Mouse (Mus musculus) spleen, postnatal 14 days (tissue): ENCODE measurements around the gene Hlcs.

Experiments used
- DNase-seq, 2 experiments: peaks; one replicate each; pipeline ENCODE4 v3.0.0; 2021 to 2022; ENCODE audit warnings: low spot score in 2 of 2

Gene Hlcs

DNA sequence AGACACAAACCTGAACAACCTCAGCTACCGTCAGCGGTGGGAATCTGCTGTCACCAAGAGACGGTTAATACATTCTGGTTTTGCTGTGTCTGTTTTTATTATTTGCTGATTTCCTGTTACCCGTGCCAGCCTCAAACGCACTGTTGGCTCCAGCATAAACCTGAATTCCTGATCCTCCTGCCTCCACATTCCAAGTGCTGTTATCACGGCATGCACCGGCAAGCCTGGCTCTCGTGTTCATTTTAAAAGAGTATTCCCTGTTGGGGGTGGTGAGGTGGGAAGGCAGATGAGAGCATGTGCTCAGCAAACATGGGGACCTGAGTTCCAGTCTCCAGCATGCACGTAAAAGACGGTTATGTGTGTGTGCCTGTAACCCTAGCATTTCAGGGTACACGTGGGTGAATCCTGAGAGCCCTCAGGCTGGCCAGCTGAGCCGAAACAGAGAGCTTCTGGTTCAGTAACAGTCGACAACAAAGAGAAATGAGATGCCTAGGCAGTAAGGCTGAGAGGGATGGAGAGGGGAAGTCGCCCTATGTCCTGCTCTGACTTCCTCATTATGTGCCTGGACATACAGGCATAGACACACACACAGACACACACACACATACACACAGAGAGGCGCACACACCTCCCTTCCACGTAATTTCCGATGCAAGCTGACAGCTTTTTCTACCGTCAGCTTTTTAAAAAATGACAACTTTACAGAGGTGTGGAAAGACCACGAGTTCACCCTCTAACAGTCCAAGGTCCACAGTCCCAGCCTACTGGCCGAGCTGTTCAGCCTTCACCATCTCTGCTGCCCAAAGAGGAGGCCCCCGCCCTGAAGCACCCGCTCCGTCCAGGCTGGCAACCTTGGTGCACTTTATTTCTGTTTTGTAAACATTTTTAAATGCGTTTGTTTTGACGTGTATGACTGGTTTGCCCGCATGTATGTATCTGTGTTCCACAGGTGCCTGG lies 107.6 kb downstream of the Hlcs start:
- no peak for DNase-seq

DNA sequence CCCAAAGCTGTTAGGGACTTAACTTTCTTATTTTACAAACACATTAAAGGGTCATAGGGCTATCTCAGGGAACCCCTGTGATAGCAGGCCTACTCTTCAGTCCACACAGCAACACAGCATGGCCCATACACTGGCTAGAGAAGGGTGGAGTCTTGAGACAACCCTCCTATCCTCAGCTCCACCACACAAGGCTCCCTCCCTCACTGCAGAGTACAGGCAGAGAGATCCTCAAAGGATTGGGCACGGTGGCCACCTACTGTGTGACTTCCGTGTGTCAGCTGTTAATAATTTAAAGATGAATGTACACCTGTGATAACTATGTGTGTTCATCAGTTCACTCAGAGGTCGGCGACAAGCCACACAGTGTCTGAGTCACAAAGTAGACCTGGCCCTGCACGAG lies 112.0 kb downstream of the Hlcs start:
- no peak for DNase-seq

- DNase-seq = no peak
Observed at GRCm38 (mm10) chr16:94195913-94196312, 117.5 kb downstream of the Hlcs start.

- DNase-seq = no peak
Observed at GRCm38 (mm10) chr16:94191379-94192315, 121.7 kb downstream of the Hlcs start.

GRCm38 (mm10) chr16:94190256-94190655 lies 123.1 kb downstream of the Hlcs start:
- no peak for DNase-seq

- no peak for DNase-seq
Observed at GRCm38 (mm10) chr16:94186526-94186925, 126.8 kb downstream of the Hlcs start.

DNA sequence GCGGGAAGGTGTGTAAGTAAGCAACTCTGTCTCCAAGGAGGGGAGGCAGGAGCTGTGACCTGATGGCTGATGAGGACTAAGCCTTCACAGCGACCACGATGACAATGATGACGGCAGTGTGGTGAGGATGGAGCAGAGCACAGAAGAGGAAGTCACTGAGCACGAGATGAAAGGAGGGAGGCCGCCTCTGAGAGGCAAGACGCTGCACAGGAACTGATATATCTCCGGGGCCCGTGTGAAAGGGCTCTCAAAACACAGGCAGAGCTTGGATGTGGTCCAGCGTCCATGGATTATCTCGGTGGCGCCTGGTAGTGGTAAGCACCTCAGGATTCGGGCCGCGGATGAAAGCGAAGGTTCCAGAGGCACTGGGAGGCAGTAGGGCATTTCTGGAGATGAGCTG lies 127.9 kb downstream of the Hlcs start:
- DNase-seq = peak in 1 of 2 experiments; percentile 14

- no peak for DNase-seq
Observed at GRCm38 (mm10) chr16:94180122-94180870, 133.1 kb downstream of the Hlcs start.

- no peak for DNase-seq
Observed at GRCm38 (mm10) chr16:94179341-94180121, 133.8 kb downstream of the Hlcs start.

DNA sequence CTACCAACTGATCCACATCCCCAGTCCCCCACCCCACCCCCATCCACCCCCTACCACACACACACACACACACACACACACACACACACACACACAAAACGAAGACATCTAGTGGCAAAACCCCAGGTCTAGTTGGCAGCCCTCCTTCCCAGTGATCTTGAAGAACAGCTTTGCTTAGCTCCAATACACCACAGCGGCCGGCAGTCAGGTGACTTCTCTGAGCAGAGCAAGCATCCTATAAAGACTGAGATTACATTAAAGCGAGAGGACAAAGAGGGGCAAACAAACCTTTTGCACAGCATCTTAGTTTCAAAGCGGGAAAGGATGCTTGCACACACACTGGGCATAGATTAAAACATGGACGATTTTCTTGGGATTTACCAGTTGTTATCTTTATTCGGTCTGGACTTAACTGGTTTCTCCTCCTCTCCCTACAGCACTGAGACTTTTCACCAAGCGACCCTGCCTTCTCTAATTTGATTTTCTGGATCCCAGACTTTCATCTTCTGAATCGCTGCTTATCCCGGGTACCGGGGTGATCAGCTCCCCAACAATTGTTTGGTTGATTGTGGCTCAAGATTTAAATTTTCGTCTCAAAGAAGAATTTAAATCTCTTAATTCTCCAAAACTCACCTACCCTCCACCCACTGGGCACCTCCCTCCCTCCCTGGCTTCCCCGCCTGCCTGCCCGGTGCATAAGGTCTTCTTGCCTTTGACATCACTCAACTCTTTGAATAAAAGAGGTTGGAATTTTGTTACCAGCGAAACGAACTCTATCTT lies 134.7 kb downstream of the Hlcs start:
- DNase-seq = no peak

DNA sequence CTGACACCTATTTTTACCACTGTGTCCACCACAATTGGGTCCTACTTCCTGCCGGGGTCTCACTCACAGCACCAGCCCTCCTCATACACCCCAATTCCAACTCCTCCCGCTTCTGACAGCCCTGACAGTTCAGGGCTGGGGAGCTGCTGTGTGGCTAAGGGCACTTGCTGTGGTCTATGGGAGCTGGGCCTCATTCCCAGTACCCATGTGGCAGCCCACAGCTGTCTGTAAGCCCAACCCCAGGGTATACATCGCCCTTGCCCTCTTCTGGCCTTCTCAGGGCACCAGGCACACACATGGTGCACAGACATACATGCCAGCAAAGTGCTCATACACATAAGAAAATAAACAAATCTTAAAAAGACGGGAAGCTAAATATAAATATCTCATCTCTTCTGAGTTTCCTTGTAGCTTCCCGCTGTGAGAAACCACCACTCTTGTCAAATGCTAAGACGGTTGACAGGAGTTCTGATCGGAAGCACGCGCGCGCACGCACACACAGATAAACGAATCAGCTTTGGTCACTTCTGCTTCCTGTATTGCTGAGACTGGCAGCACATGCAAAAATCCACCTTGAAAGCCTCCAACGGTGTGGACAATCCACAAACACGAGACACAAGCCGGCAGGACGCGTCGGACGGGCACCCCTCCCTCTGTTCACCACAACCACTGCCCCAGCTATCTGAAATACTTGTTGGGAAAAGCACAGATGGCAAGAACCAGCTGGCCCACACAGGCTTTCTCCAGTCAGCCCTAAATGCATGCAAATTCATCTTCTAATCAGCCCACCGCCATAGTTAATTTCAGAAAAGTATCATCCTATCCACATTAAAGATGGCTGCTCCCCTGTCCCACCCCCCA lies 136.1 kb downstream of the Hlcs start:
- DNase-seq = no peak

DNA sequence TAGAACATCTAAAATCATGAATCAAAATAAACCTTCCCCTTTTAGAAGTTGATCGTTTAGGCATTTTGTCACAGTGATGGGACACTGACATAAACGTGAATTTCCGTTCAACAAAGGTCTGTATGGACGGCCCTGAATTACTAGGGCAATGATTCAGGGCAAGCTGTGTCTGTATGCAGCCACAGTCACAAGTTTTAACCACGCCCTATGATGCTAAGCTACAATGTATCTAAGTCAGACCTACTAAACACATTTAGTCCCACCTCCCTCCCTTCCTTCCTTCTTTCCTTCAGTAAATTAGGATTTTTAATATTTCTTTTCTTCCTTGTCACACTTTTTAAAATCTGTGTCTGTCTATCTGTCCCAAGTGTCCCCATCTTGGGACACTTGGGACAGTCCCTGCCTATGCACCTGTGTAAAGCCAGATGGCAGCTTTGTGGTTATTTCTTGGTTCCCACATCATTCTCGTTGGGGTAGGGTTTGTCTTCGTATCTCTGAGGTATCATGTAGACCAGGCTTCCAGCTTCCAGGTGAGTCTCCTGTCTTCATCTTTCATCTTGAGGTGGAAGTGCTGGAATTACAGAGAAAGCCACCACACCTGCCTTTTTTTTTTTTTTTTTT lies 137.9 kb downstream of the Hlcs start:
- DNase-seq = no peak

DNA sequence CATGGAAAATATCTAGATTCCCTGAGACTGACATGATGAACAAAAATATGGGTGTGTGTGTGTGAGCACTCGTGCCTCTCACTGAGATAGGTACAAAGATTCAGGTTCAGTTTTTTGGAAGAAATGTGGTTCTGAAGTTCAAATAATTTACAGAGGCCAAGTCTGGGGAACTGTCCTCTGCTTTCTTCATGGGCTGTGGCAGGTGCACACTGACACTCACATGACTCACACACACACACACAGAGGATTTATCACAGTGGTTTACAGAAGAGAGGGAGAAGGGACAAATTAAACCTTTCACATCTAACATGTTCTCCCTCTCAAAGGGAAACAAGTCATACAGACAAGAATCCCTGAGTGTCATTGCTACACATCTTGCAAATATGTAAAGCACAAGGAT lies 140.0 kb downstream of the Hlcs start:
- DNase-seq = no peak

DNA sequence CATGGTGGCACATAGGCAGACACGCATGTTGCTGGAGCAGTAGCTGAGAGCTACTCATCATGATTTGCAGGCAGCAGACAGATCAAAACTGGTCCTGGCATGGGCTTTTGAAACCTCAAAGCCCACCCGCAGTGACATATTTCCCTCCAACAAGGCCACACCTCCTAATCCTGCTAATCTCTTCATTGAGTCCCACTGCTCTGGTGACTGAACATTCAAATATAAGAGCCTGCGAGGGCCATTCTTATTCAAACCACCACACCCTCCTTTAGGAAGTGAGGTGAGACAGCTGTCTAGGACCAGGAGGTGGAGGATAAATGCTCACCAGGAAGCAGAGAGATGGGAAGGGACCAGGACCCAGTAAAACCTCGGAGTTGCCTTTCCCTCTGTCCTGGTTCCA lies 143.2 kb downstream of the Hlcs start:
- no peak for DNase-seq

DNA sequence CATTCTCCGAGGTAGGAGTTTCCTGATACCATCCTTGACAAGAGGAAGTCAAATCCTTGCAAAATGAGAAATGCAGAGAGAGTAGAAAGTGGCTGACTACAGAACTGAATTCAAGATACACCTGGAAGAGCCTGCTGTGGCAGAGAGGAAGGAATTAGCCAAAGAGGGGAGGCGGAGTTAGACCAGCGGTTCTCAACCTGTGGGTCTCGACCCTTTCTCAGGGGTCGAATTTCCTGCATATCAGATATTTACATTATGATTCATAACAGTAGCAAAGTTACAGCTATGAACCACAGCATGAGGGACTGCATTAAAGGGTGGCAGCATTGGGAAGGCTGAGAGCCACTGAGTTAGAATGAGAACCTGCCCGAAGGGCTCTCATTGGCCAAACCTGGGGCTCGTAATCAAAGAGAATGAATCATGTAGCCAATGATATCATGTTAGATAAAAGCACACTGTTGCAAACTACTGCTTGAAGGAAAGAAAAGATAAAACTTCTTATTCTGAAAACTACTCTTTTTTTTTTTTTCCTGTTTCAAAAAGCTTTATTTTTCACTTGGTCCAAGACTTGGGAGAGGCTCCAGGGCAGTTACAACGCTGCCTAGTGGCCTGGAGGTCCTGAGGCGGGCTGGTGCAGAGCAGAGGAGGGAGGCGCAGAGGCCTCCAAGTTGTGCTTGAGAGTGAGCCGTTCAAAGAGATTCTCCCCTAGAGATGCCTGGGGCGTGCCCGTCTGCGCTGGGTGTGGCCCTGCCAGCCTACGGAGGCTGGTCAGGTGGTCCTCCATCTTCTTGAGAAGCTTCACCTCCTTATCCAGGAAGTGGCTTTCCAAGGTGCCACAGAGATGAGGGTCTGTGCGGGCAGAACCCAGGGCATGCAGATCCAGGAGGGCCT lies 144.5 kb downstream of the Hlcs start:
- no peak for DNase-seq

- DNase-seq = no peak
Observed at GRCm38 (mm10) chr16:94164978-94165377, 148.4 kb downstream of the Hlcs start.

- DNase-seq = no peak
Observed at GRCm38 (mm10) chr16:94164236-94164635, 149.1 kb downstream of the Hlcs start.

- no peak for DNase-seq
Observed at GRCm38 (mm10) chr16:94163051-94163450, 150.3 kb downstream of the Hlcs start.
